Mouse (Mus musculus): ENCODE measurements around the gene Wipf2. TPM values are rescaled to one million over a fixed set of nuclear protein-coding genes. Genes with fewer than 3 reads are reported as not detected.

The Wipf2 gene
- total and polyA plus RNA-seq, 3 experiments: 2.9 to 7.1 TPM; not detected in 1

DNA sequence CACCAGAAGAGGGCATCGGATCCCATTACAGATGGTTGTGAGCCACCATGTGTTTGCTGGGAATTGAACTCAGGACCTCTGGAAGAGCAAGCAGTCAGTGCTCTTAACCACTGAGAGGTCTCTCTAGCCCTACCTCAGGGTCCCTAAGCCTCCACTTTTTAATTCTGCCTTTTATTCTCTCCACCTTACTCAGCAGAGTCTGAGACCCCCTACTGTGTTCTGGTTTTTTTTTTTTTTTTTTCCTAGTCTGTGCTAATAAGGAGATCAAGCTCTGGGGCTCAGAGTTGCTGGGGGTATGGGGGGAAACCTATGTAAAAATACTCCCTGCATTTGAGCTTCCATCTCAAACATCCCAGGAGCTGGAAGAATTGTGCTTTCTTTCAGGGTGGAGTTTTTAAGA is 88.7 kb downstream of the Wipf2 start:
- Histone ChIP-seq H3K9ac (ENCODE audit: control insufficient read depth, low read depth, low read length, poor library complexity, severe bottlenecking) (no peak overlapping the region), H3K9me3 (replicated peaks; ENCODE audit: insufficient read depth, low read length) (no peaks in the 10 kb centered on the region), H3K27ac (ENCODE audit: control insufficient read depth, low read depth, low read length) (no peak overlapping the region), H3K79me2 (ENCODE audit: control insufficient read depth, insufficient read depth, low read length, poor library complexity) (0 out of 2 replicates have a peak, but pooled peaks cover 2% of the 10 kb centered on the region), H3K4me1 (ENCODE audit: control insufficient read depth in 1 of 2, insufficient read depth in 2 of 2, low read length in 2 of 2) (peaks cover 28 to 53% of the 10 kb centered on the region in 2 experiments), H3K4me3 (ENCODE audit: control insufficient read depth in 1 of 2, insufficient read depth in 1 of 2, low read depth in 2 of 2, low read length in 2 of 2) (no peak overlapping the region), H3K27me3 (ENCODE audit: control insufficient read depth in 1 of 2, insufficient read depth in 2 of 2, low read length in 2 of 2) (no peaks in the 10 kb centered on the region), H3K36me3 (ENCODE audit: control insufficient read depth in 1 of 2, insufficient read depth in 2 of 2, low read length in 2 of 2) (peaks cover 0 to 48% of the 10 kb centered on the region in 2 experiments; a peak in 2 of 4 replicates)
- no peak for DNase-seq (ENCODE audit: low read depth, low spot score)
- TF ChIP-seq JUND (IDR thresholded peaks at IDR 0.05; ENCODE audit: low read depth, low read length): no peak
- peak; percentile 68 for TF ChIP-seq ZNF384 (IDR thresholded peaks at IDR 0.05; ENCODE audit: low read depth, low read length)

DNA sequence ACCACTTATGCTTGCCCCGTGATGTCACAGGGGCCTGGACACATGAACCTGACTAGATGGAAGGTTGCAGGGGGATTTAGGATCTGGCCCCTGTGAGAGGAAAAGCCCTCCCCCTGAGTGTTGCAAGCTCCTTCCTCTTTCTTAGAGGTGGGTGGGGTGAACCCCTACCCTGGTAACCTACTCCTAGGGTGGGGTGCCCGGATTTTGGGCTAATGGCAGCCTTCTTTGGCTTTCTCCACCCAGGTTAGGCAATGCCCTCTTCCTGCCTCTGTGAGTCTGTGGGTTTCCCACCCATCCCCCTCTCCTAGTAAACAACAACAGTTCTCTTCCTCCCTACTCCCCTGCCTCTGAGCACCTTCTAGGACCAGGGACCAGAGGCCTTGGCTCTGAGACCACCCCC is 89.3 kb downstream of the Wipf2 start:
- no peaks in the 10 kb centered on the region for H3K9me3 ChIP-seq (replicated peaks; ENCODE audit: insufficient read depth, low read length)
- H3K4me1 ChIP-seq (ENCODE audit: control insufficient read depth in 1 of 2, insufficient read depth in 2 of 2, low read length in 2 of 2): peaks cover 26 to 48% of the 10 kb centered on the region in 2 experiments
- no peaks in the 10 kb centered on the region for H3K27me3 ChIP-seq (ENCODE audit: control insufficient read depth in 1 of 2, insufficient read depth in 2 of 2, low read length in 2 of 2)
- DNase-seq (ENCODE audit: low read depth, low spot score): peak; percentile 50
- TF ChIP-seq ZMIZ1 (IDR thresholded peaks at IDR 0.05; ENCODE audit: low read depth, low read length): no peak
- 0 out of 4 replicates have a peak, but pooled peaks of 1 of the 2 experiments have one; percentile 38 for TF ChIP-seq EP300 (IDR thresholded peaks at IDR 0.05; ENCODE audit: low read depth in 1 of 2, low read length in 2 of 2)
- H3K36me3 ChIP-seq (ENCODE audit: control insufficient read depth in 1 of 2, insufficient read depth in 2 of 2, low read length in 2 of 2): peaks cover 0 to 44% of the 10 kb centered on the region in 2 experiments; a peak in 2 of 4 replicates
- H3K4me3 ChIP-seq (ENCODE audit: control insufficient read depth in 1 of 2, insufficient read depth in 1 of 2, low read depth in 2 of 2, low read length in 2 of 2): no peak overlapping the region
- no peak overlapping the region for H3K27ac ChIP-seq (ENCODE audit: control insufficient read depth, low read depth, low read length)
- H3K9ac ChIP-seq (ENCODE audit: control insufficient read depth, low read depth, low read length, poor library complexity, severe bottlenecking): no peak overlapping the region
- 0 out of 2 replicates have a peak, but pooled peaks cover 2% of the 10 kb centered on the region for H3K79me2 ChIP-seq (ENCODE audit: control insufficient read depth, insufficient read depth, low read length, poor library complexity)

DNA sequence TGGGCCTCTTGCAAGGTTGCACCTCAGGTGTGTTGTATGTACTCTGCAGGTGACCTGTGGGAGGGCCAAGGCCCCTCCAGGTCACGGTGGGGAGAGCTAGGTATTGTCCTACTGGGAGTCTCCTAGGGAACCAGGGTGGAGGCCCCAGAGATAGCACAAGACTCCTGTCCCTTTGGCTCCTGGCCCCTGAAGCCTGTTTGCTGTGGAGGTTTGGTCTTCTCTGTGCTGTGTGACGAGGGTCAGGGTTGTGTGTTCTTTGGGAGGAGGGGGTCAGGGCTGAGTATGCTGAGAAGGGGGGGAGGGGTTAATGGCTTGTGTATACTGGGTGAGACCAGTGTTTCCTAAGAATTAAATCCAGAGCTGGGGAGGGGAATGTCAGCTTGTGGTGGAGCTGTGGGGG is 89.9 kb downstream of the Wipf2 start:
- H3K27me3 ChIP-seq (ENCODE audit: control insufficient read depth in 1 of 2, insufficient read depth in 2 of 2, low read length in 2 of 2): no peaks in the 10 kb centered on the region
- no peaks in the 10 kb centered on the region for H3K9me3 ChIP-seq (replicated peaks; ENCODE audit: insufficient read depth, low read length)
- TF ChIP-seq MXI1 (IDR thresholded peaks at IDR 0.05; ENCODE audit: low read depth, low read length) (no peak), E2F4 (IDR thresholded peaks at IDR 0.05; ENCODE audit: borderline replicate concordance, low read depth, low read length) (no peak), ELF1 (IDR thresholded peaks at IDR 0.05; ENCODE audit: low read depth, low read length) (no peak), SMC3 (IDR thresholded peaks at IDR 0.05; ENCODE audit: low read depth, low read length) (no peak)
- H3K27ac ChIP-seq (ENCODE audit: control insufficient read depth, low read depth, low read length): no peak overlapping the region
- H3K79me2 ChIP-seq (ENCODE audit: control insufficient read depth, insufficient read depth, low read length, poor library complexity): 0 out of 2 replicates have a peak, but pooled peaks cover 2% of the 10 kb centered on the region
- H3K36me3 ChIP-seq (ENCODE audit: control insufficient read depth in 1 of 2, insufficient read depth in 2 of 2, low read length in 2 of 2): peaks cover 0 to 42% of the 10 kb centered on the region in 2 experiments; a peak in 2 of 4 replicates
- no peak for DNase-seq (ENCODE audit: low read depth, low spot score)
- no peak overlapping the region for H3K9ac ChIP-seq (ENCODE audit: control insufficient read depth, low read depth, low read length, poor library complexity, severe bottlenecking)
- peaks cover 26 to 43% of the 10 kb centered on the region in 2 experiments for H3K4me1 ChIP-seq (ENCODE audit: control insufficient read depth in 1 of 2, insufficient read depth in 2 of 2, low read length in 2 of 2)
- H3K4me3 ChIP-seq (ENCODE audit: control insufficient read depth in 1 of 2, insufficient read depth in 1 of 2, low read depth in 2 of 2, low read length in 2 of 2): no peak overlapping the region

DNA sequence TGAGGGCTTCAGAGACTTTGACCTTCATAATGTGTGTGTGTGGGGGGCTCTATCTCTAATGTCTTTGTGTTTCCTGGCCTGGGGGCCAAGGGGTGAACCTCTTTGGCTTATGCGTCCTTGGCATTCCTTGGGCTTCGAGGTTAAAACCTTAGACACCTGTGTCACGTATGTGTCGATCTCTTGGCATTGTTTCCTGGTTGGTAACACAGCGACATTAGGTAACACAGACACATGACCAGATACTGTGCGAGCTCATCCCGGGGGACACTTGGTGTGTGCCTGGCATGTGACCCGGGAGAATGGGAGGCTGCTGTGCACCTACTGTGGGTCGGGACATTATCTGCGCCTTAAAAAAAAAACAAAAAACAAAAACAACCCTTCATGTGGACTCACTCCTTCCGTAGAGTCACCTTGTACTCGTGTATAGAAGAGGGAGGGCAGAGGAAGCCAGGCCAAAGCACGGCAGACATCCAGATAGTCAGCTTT is 90.4 kb downstream of the Wipf2 start:
- H3K36me3 ChIP-seq (ENCODE audit: control insufficient read depth in 1 of 2, insufficient read depth in 2 of 2, low read length in 2 of 2): peaks cover 0 to 38% of the 10 kb centered on the region in 2 experiments; a peak in 2 of 4 replicates
- no peaks in the 10 kb centered on the region for H3K9me3 ChIP-seq (replicated peaks; ENCODE audit: insufficient read depth, low read length)
- H3K4me3 ChIP-seq (ENCODE audit: control insufficient read depth in 1 of 2, insufficient read depth in 1 of 2, low read depth in 2 of 2, low read length in 2 of 2): no peak overlapping the region
- H3K4me1 ChIP-seq (ENCODE audit: control insufficient read depth in 1 of 2, insufficient read depth in 2 of 2, low read length in 2 of 2): peaks cover 22 to 42% of the 10 kb centered on the region in 2 experiments
- TF ChIP-seq MXI1 (IDR thresholded peaks at IDR 0.05; ENCODE audit: low read depth, low read length) (0 out of 2 replicates have a peak, but pooled peaks have one; percentile 11), SMC3 (IDR thresholded peaks at IDR 0.05; ENCODE audit: low read depth, low read length) (no peak)
- H3K27ac ChIP-seq (ENCODE audit: control insufficient read depth, low read depth, low read length): no peak overlapping the region
- H3K79me2 ChIP-seq (ENCODE audit: control insufficient read depth, insufficient read depth, low read length, poor library complexity): 0 out of 2 replicates have a peak, but pooled peaks cover 2% of the 10 kb centered on the region
- DNase-seq (ENCODE audit: low read depth, low spot score): no peak
- H3K9ac ChIP-seq (ENCODE audit: control insufficient read depth, low read depth, low read length, poor library complexity, severe bottlenecking): no peak overlapping the region
- H3K27me3 ChIP-seq (ENCODE audit: control insufficient read depth in 1 of 2, insufficient read depth in 2 of 2, low read length in 2 of 2): no peaks in the 10 kb centered on the region

Measured in MEL (cell line).